Mouse (Mus musculus) forebrain, postnatal 0 days (tissue): Measurements from ENCODE around the gene Dcaf15. TPM values are rescaled to one million over a fixed set of nuclear protein-coding genes. Genes with fewer than 3 reads are reported as not detected.

Experiments used
- ATAC-seq: fragments of 200-750 bp; cut with Nextera tagmentation; 2 replicates; pipeline ENCODE4 v1.8.0; 2017; ENCODE audit warnings: mild to moderate bottlenecking, moderate library complexity
- DNase-seq: peaks from one replicate; pipeline ENCODE4 v3.0.0-alpha.2; 2015
- H3K27ac ChIP-seq: fragments of 300-500 bp; sonication (generic); 2 replicates; pipeline ENCODE4 v1.5.1; 2014; ENCODE audit warnings: low read depth, mild to moderate bottlenecking, antibody characterized with exemption, low read length, moderate library complexity, mixed read lengths
- H3K27me3 ChIP-seq: fragments of 300-500 bp; sonication (generic); 2 replicates; pipeline ENCODE4 v1.6.1; 2014; ENCODE audit warnings: mild to moderate bottlenecking, low read length, mixed read lengths; ENCODE audit not compliant: insufficient read depth
- H3K36me3 ChIP-seq: fragments of 300-500 bp; sonication (generic); 2 replicates; pipeline ENCODE4 v1.6.1; 2014; ENCODE audit warnings: mild to moderate bottlenecking, moderate library complexity; ENCODE audit not compliant: insufficient read depth
- H3K4me1 ChIP-seq: fragments of 300-500 bp; sonication (generic); 2 replicates; pipeline ENCODE4 v1.6.1; 2014; ENCODE audit warnings: antibody characterized with exemption; ENCODE audit not compliant: insufficient read depth
- H3K4me2 ChIP-seq: fragments of 300-500 bp; sonication (generic); 2 replicates; pipeline ENCODE4 v1.6.1; 2014; ENCODE audit warnings: low read depth, mild to moderate bottlenecking, moderate library complexity
- H3K4me3 ChIP-seq: fragments of 300-500 bp; sonication (generic); 2 replicates; pipeline ENCODE4 v1.5.1; 2014; ENCODE audit warnings: low read depth, low read length, mixed read lengths
- H3K9ac ChIP-seq: fragments of 300-500 bp; sonication (generic); 2 replicates; pipeline ENCODE4 v1.6.1; 2014; ENCODE audit warnings: mild to moderate bottlenecking
- H3K9me3 ChIP-seq: fragments of 300-500 bp; sonication (generic); 2 replicates; pipeline ENCODE4 v1.6.1; 2016; ENCODE audit warnings: low read length
- CTCF ChIP-seq: sonication (generic); IDR thresholded peaks from 2 replicates; pipeline ENCODE4 v1.5.1; 2016; ENCODE audit warnings: antibody characterized with exemption, control low read depth, low read depth
- WGBS: fragments of 180-500 bp; shearing (Covaris S2); extraction: QIAGEN DNeasy Blood & Tissue Kit; methylation state at CpG from one replicate; pipeline ENCODE4 v1.1.7; 2014; 5-methylcytosine and 5-hydroxymethylcytosine counted together
- polyA plus RNA-seq: library from polyadenylated mRNA; unstranded; fragments of >200 nt; fragmentation: Nextera tagmentation; extraction: Ambion mirVana; gene quantifications from 2 replicates; pipeline ENCODE4 v1.2.1, GENCODE M21; 2015
- total RNA-seq: library from RNA; depleted of rRNA; stranded (reverse); fragments of >200 nt; gene quantifications from 2 replicates; pipeline ENCODE4 v1.2.3, GENCODE M21; 2014

Dcaf15 gene
- total and polyA plus RNA-seq, 2 experiments from 2014 or later: 16.3 to 63.2 TPM

GRCm38 (mm10) chr8:84084341-84085115 is 20.0 kb downstream of the Dcaf15 start:
- Histone ChIP-seq H3K27ac (no peak overlapping the region), H3K9me3 (no peaks in the 10 kb centered on the region), H3K4me2 (no peak overlapping the region), H3K9ac (no peak overlapping the region), H3K36me3 (peaks cover 78% of the 10 kb centered on the region), H3K4me3 (no peak overlapping the region), H3K4me1 (no peaks in the 10 kb centered on the region), H3K27me3 (no peaks in the 10 kb centered on the region)
- no peak for DNase-seq
- no peak for TF ChIP-seq CTCF
- WGBS: 38% methylated on average over 40 of the region's 42 CpGs
- no peak for ATAC-seq

GRCm38 (mm10) chr8:84083829-84084241 is 20.7 kb downstream of the Dcaf15 start:
- WGBS: 33% methylated on average over 8 of the region's 8 CpGs
- H3K9ac ChIP-seq: no peak overlapping the region
- H3K27ac ChIP-seq: no peak overlapping the region
- peak; percentile 33 for TF ChIP-seq CTCF
- H3K4me1 ChIP-seq: no peaks in the 10 kb centered on the region
- no peak overlapping the region for H3K4me3 ChIP-seq
- H3K4me2 ChIP-seq: no peak overlapping the region
- no peaks in the 10 kb centered on the region for H3K27me3 ChIP-seq
- peaks cover 77% of the 10 kb centered on the region for H3K36me3 ChIP-seq
- peak; percentile 66 for ATAC-seq
- no peak for DNase-seq
- no peaks in the 10 kb centered on the region for H3K9me3 ChIP-seq

- Histone ChIP-seq H3K9me3 (no peaks in the 10 kb centered on the region), H3K4me1 (no peaks in the 10 kb centered on the region), H3K27me3 (no peaks in the 10 kb centered on the region), H3K27ac (no peak overlapping the region), H3K4me2 (no peak overlapping the region), H3K9ac (no peak overlapping the region), H3K4me3 (no peak overlapping the region), H3K36me3 (peaks cover 65% of the 10 kb centered on the region)
- DNase-seq (no peak), ATAC-seq (no peak)
- WGBS: 83% methylated on average over 5 of the region's 5 CpGs
- TF ChIP-seq CTCF: no peak
These were observed 25.4 kb downstream of the Dcaf15 start for GRCm38 (mm10) chr8:84079206-84079605.

- Histone ChIP-seq H3K36me3 (peaks cover 55% of the 10 kb centered on the region), H3K9ac (no peak overlapping the region), H3K4me1 (peaks cover 9% of the 10 kb centered on the region; the same call in 1 of the 2 replicates), H3K9me3 (no peaks in the 10 kb centered on the region), H3K4me2 (no peak overlapping the region), H3K27ac (no peak overlapping the region), H3K4me3 (no peak overlapping the region), H3K27me3 (no peaks in the 10 kb centered on the region)
- ATAC-seq (no peak), DNase-seq (no peak)
- 84% methylated on average over 3 of the region's 3 CpGs for WGBS
- no peak for TF ChIP-seq CTCF
These were observed 27.7 kb downstream of the Dcaf15 start for GRCm38 (mm10) chr8:84076849-84077248.

GRCm38 (mm10) chr8:84076412-84076811 is 28.2 kb downstream of the Dcaf15 start:
- Histone ChIP-seq H3K4me1 (peaks cover 10% of the 10 kb centered on the region; the same call in 1 of the 2 replicates), H3K4me2 (no peak overlapping the region), H3K36me3 (peaks cover 52% of the 10 kb centered on the region), H3K4me3 (no peak overlapping the region), H3K27me3 (no peaks in the 10 kb centered on the region), H3K9ac (no peak overlapping the region), H3K9me3 (no peaks in the 10 kb centered on the region), H3K27ac (no peak overlapping the region)
- TF ChIP-seq CTCF: no peak
- no peak for DNase-seq
- 97% methylated on average over 1 of the region's 1 CpGs for WGBS
- ATAC-seq: no peak

GRCm38 (mm10) chr8:84073230-84073976 is 31.2 kb downstream of the Dcaf15 start:
- Histone ChIP-seq H3K27me3 (no peaks in the 10 kb centered on the region), H3K27ac (peak overlapping the region; percentile 76), H3K4me2 (peak overlapping the region; percentile 15; the same call in 1 of the 2 replicates), H3K9ac (0 out of 2 replicates have a peak overlapping the region, but pooled peaks have one; percentile 6), H3K36me3 (peaks cover 27% of the 10 kb centered on the region), H3K4me3 (no peak overlapping the region), H3K9me3 (no peaks in the 10 kb centered on the region), H3K4me1 (peaks cover 21% of the 10 kb centered on the region; the same call in 1 of the 2 replicates)
- TF ChIP-seq CTCF: no peak
- DNase-seq: peak; percentile 39
- whole genome bisulfite sequencing: 31% methylated on average over 10 of the region's 10 CpGs
- peak; percentile 59 for ATAC-seq

GRCm38 (mm10) chr8:84072321-84072720 is 32.2 kb downstream of the Dcaf15 start:
- Histone ChIP-seq H3K36me3 (peaks cover 27% of the 10 kb centered on the region), H3K27me3 (no peaks in the 10 kb centered on the region), H3K4me1 (peaks cover 24% of the 10 kb centered on the region; the same call in 1 of the 2 replicates), H3K9me3 (no peaks in the 10 kb centered on the region), H3K9ac (no peak overlapping the region), H3K4me2 (no peak overlapping the region), H3K27ac (peak overlapping the region; percentile 76; the same call in 1 of the 2 replicates), H3K4me3 (no peak overlapping the region)
- ATAC-seq (no peak), DNase-seq (no peak)
- TF ChIP-seq CTCF: no peak
- 85% methylated on average over 10 of the region's 10 CpGs for WGBS
